Mouse (Mus musculus): ENCODE measurements around the gene Itgb4.

Gene Itgb4

GRCm38 (mm10) chr11:116025056-116025845 is 50.7 kb downstream of the Itgb4 start:
- no peak for DNase-seq (ENCODE audit: extremely low read depth, low read depth)

DNA sequence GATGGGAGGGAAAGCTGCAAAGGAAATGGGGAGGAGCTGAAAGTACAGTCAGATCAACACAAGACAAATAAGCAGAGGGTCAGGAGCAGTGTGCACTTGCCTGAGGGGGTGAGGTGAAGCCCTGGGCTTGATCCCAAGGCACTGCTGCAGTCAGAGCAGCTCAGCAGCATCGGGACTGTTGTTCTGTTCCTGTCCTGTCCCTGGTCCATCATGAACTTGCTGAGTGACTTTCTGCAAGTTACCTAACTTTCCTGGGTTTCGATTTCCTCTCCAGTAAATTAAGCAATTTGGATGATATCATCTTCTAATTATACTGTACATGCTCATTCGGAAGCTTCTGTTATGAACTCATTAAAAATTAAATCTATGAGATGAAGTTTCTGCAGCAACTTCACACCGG is 53.2 kb downstream of the Itgb4 start, which contains the start of gene H3f3b:
Gene H3f3b (minus strand): TSS at position 207 of the 400 bp plus-strand sequence.
- no peak for DNase-seq (ENCODE audit: extremely low read depth, low read depth)

DNA sequence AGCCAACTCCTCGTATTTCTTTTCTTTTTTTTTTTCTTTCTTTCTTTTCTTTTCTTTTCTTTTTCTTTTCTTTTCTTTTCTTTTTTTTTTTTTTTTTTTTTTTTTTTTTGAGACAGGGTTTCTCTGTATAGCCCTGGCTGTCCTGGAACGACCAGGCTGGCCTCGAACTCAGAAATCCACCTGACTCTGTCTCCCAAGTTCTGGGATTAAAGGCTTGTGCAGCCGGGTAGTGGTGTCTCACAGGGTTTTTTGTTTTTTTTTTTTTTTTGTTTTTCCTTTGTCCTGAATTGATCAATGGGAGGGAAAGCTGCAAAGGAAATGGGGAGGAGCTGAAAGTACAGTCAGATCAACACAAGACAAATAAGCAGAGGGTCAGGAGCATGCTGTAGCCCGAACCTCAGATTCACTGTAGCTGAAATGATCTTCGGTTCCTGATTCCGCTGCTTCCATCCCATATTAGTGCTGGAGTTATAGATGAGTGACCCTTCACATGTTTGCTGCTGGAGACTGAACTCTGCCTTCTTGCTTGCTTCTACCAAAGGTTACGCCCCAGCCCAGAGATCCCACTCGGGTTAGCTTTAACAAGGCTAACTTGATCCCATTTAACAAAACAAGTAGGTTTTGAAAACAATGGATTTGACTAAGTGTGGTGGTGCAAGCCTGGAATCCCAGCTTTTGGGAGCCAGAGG is 53.8 kb downstream of the Itgb4 start:
- no peak for DNase-seq (ENCODE audit: extremely low read depth, low read depth)

GRCm38 (mm10) chr11:116029086-116029865 is 54.8 kb downstream of the Itgb4 start:
- DNase-seq (ENCODE audit: extremely low read depth, low read depth), result no peak

- DNase-seq (ENCODE audit: extremely low read depth, low read depth), result peak; percentile 98
Observed at GRCm38 (mm10) chr11:116030088-116030897, 55.8 kb downstream of the Itgb4 start, which contains the start of gene Unk. TSS of gene Unk (plus strand) at chr11:116030322.

DNA sequence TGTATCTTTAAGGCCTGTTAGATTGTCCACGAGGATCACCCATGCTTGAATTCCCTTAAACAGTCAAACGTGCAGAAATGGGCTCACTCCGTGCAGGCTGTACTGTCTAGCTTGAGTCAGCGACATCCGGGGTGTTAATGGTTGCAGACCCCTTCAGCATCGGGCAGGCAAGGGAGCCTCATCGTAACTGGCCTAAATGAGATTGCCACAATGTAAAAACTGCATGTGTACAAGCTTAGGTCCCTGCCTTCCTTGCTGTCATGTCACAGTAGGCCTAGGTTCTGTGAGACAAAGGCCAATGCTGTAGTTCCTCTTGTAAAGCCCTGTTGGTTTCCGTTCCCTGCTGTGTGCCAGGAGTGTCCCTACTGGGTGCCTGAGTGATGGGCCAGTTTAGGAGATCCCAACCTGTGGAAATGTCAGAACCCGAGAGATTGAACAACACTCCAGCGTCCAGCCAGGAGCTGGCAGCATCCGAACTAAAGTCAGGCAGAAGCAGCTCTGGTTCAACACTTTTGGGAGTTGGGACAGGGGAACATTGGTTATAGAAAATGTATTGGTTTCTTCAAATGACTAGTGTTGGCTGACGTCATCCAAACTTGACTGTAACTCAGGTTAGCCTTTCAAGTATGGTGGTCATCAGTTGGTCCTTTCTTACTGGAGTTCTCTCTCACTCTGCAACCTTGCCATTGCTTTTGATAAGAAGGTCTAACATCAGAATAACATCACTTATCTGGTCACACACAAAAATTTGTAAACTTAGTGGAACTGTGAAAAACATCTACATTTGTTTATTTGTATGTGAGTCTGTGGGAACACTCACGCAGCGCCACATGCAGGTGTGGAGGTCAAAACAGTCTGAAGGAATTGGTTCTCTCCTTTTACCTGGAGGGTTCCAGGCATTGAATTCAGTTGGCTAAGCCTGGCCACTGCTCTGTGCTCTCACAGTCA is 56.7 kb downstream of the Itgb4 start:
- peak; percentile 15 for DNase-seq (ENCODE audit: extremely low read depth, low read depth)

DNA sequence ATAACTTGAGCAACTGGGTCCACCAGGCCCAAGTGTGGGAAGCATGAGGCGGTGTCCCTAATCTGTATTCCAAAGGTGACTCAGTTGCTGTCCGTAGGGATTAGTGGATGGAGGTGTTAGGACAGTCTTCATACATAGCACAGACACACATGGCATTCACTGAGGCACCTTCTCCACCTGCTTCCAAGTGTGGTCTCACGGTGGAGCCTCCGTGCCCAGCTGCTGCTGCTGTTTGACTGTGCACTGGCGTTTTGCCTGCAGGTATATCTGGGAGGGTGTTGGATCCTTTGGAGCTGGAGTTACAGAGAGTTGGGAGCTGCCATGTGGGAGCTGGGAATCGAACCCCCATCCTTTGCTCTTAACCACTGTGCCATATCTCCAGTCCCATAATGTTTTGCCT is 60.1 kb downstream of the Itgb4 start:
- no peak for DNase-seq (ENCODE audit: extremely low read depth, low read depth)

DNA sequence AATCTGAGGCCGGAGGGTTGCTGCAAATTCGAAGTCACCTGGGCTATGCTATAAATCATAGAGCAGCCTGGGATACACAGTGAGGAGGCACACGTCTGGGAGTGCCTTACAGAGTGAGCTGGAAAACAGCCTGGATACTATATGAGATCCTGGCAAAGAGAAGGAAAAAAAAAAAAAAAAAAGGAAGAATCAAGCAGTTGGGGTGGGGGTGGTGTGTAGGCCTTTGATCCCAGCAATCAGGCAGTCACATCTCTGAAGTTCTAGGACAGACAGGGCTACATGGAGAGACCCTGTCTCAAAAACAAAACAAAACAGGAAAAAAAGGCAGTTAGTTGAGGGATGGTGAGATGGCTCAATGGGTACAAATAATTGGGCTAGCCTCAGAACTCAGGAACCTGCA is 62.2 kb downstream of the Itgb4 start:
- no peak for DNase-seq (ENCODE audit: extremely low read depth, low read depth)

DNA sequence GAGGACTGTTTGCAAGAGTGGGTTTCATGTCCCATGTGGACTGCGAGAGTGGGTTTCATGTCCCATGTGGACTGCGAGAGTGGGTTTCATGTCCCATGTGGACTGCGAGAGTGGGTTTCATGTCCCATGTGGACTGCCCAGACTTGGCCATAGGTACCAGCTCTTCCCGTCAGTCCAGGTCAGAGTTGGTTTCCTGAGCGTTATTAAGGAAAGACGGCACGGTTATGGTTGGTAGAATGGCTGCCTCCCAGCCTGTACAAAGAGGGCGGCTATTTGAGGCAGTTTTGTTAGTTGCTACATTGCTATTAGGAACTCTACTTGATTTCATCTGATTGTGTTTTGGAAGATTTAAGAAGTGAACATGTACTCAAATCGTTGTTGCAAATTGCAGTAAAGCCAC is 63.3 kb downstream of the Itgb4 start:
- DNase-seq (ENCODE audit: extremely low read depth, low read depth), result no peak

- no peak for DNase-seq (ENCODE audit: extremely low read depth, low read depth)
Observed at GRCm38 (mm10) chr11:116040593-116040992, 66.1 kb downstream of the Itgb4 start.

GRCm38 (mm10) chr11:116041833-116042232 is 67.3 kb downstream of the Itgb4 start:
- no peak for DNase-seq (ENCODE audit: extremely low read depth, low read depth)

- no peak for DNase-seq (ENCODE audit: extremely low read depth, low read depth)
Observed at GRCm38 (mm10) chr11:116042372-116043138, 68.0 kb downstream of the Itgb4 start.

DNA sequence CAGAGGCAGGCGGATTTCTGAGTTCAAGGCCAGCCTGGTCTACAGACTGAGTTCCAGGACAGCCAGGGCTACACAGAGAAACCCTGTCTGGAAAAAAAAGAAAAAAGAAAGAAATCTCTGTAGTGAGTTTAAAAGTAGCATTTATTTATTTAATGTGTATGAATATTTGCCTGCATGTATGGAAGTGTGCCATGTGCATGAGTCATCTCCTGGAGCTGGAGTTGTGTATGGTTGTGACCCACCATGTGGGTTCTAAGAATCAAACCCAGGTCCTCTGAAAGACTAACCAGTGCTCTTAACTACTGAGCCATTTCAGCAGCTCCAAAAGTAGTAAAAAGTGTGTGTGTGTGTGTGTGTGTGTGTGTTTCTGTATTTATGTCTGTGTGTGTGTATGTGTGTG is 68.8 kb downstream of the Itgb4 start:
- DNase-seq (ENCODE audit: extremely low read depth, low read depth), result no peak

DNA sequence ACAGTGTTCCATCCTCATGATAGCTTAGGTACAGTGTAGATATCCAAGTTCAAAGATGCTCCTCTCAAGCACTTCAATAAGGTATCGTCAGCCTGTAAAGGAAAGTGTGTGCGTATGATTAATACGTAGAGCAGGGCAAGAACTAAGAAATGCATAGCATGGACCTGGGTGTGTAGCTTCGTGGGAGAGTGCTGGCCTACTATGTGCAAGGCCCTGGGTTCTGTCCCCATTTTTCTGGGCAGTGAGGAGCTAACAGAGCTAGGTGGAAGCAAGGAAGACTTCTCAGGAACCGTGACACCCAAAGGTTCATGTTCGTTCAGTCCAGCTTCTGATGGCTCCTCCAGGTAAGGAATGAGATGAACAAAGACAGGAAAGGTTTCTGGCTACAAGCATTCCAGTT is 70.7 kb downstream of the Itgb4 start:
- no peak for DNase-seq (ENCODE audit: extremely low read depth, low read depth)

DNA sequence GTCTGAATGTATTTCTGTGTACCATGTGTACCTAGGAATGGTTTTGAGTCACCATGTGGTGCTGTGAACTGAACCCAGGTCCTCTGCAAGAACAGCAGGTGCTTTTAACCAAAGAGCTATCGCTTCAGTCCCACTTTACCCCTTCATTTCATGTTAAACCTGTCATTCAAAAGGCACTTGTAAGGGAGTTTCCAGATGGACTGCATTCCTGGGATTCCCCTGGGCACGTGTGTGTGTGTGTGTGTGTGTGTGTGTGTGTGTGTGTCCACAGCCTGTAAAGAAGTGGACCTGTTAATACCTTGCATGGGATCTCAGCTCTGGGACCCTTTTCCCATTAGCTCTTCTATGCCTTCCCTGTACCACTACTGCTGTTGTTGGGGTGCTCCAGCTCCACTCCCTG is 75.1 kb downstream of the Itgb4 start:
- no peak for DNase-seq (ENCODE audit: extremely low read depth, low read depth)

GRCm38 (mm10) chr11:116050196-116050595 is 75.7 kb downstream of the Itgb4 start:
- no peak for DNase-seq (ENCODE audit: extremely low read depth, low read depth)

- DNase-seq (ENCODE audit: extremely low read depth, low read depth), result peak; percentile 29
Observed at GRCm38 (mm10) chr11:116053510-116054229, 79.2 kb downstream of the Itgb4 start.

DNA sequence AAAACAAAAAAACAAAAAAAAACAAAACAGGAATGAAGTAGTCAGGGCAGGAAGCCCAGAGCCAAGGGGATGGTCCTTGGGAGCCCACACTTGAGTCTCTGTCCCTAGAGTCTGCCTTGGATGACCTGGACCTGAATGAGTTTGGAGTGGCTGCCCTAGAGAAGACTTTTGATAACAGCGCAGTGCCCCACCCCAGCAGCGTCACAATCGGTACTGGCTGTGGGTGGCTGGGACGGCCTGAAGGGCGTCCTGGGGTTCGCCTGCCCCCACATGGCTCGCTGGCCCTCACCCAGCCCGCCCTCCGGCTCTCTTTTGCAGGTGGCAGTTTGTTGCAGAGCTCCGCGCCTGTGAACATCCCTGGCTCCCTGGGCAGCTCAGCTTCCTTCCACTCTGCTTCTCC is 81.4 kb downstream of the Itgb4 start:
- DNase-seq (ENCODE audit: extremely low read depth, low read depth), result no peak
